Comparison of ENCODE assay signal across 25 mouse cellular contexts in the genomic region with DNA sequence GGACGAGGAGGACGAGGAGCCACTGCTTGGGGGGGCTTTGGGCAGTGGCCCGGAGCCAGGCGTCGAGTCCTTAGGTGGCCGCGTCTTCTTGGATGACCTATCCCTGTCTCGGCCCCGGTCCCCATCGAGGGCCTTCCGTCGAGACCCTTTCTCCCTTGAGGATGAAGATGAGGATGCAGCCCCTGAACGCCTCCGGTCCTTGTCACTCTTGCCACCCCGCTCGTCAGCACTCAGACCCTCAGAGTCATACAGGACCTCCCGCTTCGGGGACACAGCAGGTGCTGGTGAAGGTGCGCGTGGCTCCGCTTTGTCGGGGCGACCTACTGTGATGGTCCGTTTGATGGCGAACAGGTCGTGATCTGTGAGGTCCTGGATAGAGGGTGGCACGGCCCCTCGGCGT. TPM values are rescaled to one million over a fixed set of nuclear protein-coding genes. Genes with fewer than 3 reads are reported as not detected.
A peak's percentile ranks its signal among the peaks of the same experiment; 100 is the strongest.
DNase-seq lines count a peak whose midpoint lies in the region; ATAC-seq and TF ChIP-seq lines count a peak whose summit lies in the region.
"Had no signal": no experiment of that assay in that cellular context is flagged by ENCODE, and none has a peak within 500 bp of the region (broad histone marks: within the 10 kb centered on the region; RNA-seq: fewer than 3 reads in every experiment).

No protein-coding gene starts in this region.

- H3K4me2 ChIP-seq in midbrain, embryonic 11.5 days: no peak overlapping the region
- H3K4me2 ChIP-seq: embryonic facial prominence, embryonic 12.5 days; embryonic facial prominence, embryonic 15.5 days; heart, embryonic 13.5 days; intestine, embryonic 15.5 days had no signal

- no peak overlapping the region for H3K9ac ChIP-seq in midbrain, embryonic 11.5 days (ENCODE audit: low read length)
- H3K9ac ChIP-seq: embryonic facial prominence, embryonic 12.5 days; embryonic facial prominence, embryonic 15.5 days; forebrain, postnatal 0 days; heart, embryonic 13.5 days; intestine, embryonic 15.5 days had no signal

- peak; percentile 42 for DNase-seq in cerebellum, adult 9-11 months
- DNase-seq in cerebellum, adult 2 months: no peak
- no peak for DNase-seq in midbrain, embryonic 10.5 days (ENCODE audit: low spot score)
- DNase-seq in midbrain, embryonic 11.5 days (ENCODE audit: low spot score, missing footprints): no peak
- no peak for DNase-seq in embryonic facial prominence, embryonic 10.5 days (ENCODE audit: low spot score)
- DNase-seq: adrenal gland, adult 8-10 months; adrenal gland, postnatal 25 days; B cell, adult 2 months; cerebellum, postnatal 14 days; forebrain, postnatal 0 days; gastrocnemius, adult 2 months; gastrocnemius, postnatal 14 days; heart, adult 18-20 months; heart, postnatal 14 days; heart, postnatal 4 days had no signal

- peaks cover 100% of the 10 kb centered on the region for H3K36me3 ChIP-seq in midbrain, embryonic 10.5 days
- peaks cover 62% of the 10 kb centered on the region for H3K36me3 ChIP-seq in midbrain, embryonic 11.5 days (ENCODE audit: control insufficient read depth, insufficient read depth, low read length)
- H3K36me3 ChIP-seq in E14TG2a.4 (ENCODE audit: insufficient read depth, low read length): peaks cover 98% of the 10 kb centered on the region
- peaks cover 100% of the 10 kb centered on the region for H3K36me3 ChIP-seq in embryonic facial prominence, embryonic 10.5 days (replicated peaks)

- ATAC-seq in midbrain, embryonic 11.5 days (ENCODE audit: low FRiP score): no peak
- ATAC-seq in megakaryocyte, adult 5-6 weeks (ENCODE audit: poor library complexity, severe bottlenecking): no peak
- ATAC-seq: activated CD4-positive, CD25-positive, alpha-beta regulatory T cell, adult 4 months; forebrain, embryonic 14.5 days; forebrain, postnatal 0 days; hindbrain, embryonic 16.5 days had no signal

- no peak for TF ChIP-seq CTCF in cerebellum, adult 2 months (IDR thresholded peaks at IDR 0.05; ENCODE audit: borderline replicate concordance, insufficient read depth, low read depth, low read length)
- no peak for TF ChIP-seq CTCF in E14TG2a.4 (conservative IDR thresholded peaks at IDR 0.05; ENCODE audit: low read length)

- H3K27ac ChIP-seq in cerebellum, adult 2 months (ENCODE audit: insufficient read depth, low read length): no peak overlapping the region
- no peak overlapping the region for H3K27ac ChIP-seq in midbrain, embryonic 10.5 days (replicated peaks)
- H3K27ac ChIP-seq in midbrain, embryonic 11.5 days (ENCODE audit: low read depth, low read length): no peak overlapping the region
- H3K27ac ChIP-seq in embryonic facial prominence, embryonic 10.5 days (replicated peaks): no peak overlapping the region
- H3K27ac ChIP-seq: embryonic facial prominence, embryonic 12.5 days; embryonic facial prominence, embryonic 15.5 days; gastrocnemius, adult 2 months; heart, embryonic 13.5 days; intestine, embryonic 15.5 days had no signal

- no peak for TF ChIP-seq POLR2A in cerebellum, adult 2 months (IDR thresholded peaks at IDR 0.05; ENCODE audit: borderline replicate concordance, insufficient read depth, low read length)

- no peaks in the 10 kb centered on the region for H3K27me3 ChIP-seq in cerebellum, adult 2 months (ENCODE audit: control insufficient read depth, insufficient read depth, low read length)
- H3K27me3 ChIP-seq in midbrain, embryonic 10.5 days (ENCODE audit: low read depth, poor library complexity, severe bottlenecking): no peaks in the 10 kb centered on the region
- H3K27me3 ChIP-seq in midbrain, embryonic 11.5 days (ENCODE audit: control insufficient read depth, insufficient read depth, low read length): no peaks in the 10 kb centered on the region
- peaks cover 3% of the 10 kb centered on the region; the same call in 1 of the 2 replicates for H3K27me3 ChIP-seq in E14TG2a.4 (ENCODE audit: insufficient read depth, low read length)
- H3K27me3 ChIP-seq in embryonic facial prominence, embryonic 10.5 days (replicated peaks; ENCODE audit: low read depth, poor library complexity, severe bottlenecking): no peaks in the 10 kb centered on the region
- H3K27me3 ChIP-seq: CH12.LX; embryonic facial prominence, embryonic 12.5 days; embryonic facial prominence, embryonic 15.5 days; heart, embryonic 13.5 days; intestine, embryonic 15.5 days had no signal

- no peaks in the 10 kb centered on the region for H3K9me3 ChIP-seq in midbrain, embryonic 10.5 days (replicated peaks)
- H3K9me3 ChIP-seq in midbrain, embryonic 11.5 days (ENCODE audit: control insufficient read depth, low read length): no peaks in the 10 kb centered on the region
- H3K9me3 ChIP-seq in E14TG2a.4 (ENCODE audit: low read length): no peaks in the 10 kb centered on the region
- H3K9me3 ChIP-seq in embryonic facial prominence, embryonic 10.5 days: no peaks in the 10 kb centered on the region
- H3K9me3 ChIP-seq: embryonic facial prominence, embryonic 12.5 days; embryonic facial prominence, embryonic 15.5 days; heart, embryonic 13.5 days; intestine, embryonic 15.5 days had no signal

- peaks cover 5% of the 10 kb centered on the region for H3K4me1 ChIP-seq in cerebellum, adult 2 months (ENCODE audit: control insufficient read depth, insufficient read depth, low read length)
- no peaks in the 10 kb centered on the region for H3K4me1 ChIP-seq in midbrain, embryonic 10.5 days
- H3K4me1 ChIP-seq in midbrain, embryonic 11.5 days (ENCODE audit: control insufficient read depth, insufficient read depth, low read length): no peaks in the 10 kb centered on the region
- peaks cover 66% of the 10 kb centered on the region for H3K4me1 ChIP-seq in E14TG2a.4 (replicated peaks; ENCODE audit: low read depth, low read length)
- H3K4me1 ChIP-seq in embryonic facial prominence, embryonic 10.5 days: 0 out of 2 replicates have a peak, but pooled peaks cover 3% of the 10 kb centered on the region
- H3K4me1 ChIP-seq: embryonic facial prominence, embryonic 12.5 days; embryonic facial prominence, embryonic 15.5 days; intestine, embryonic 15.5 days had no signal

- H3K4me3 ChIP-seq in cerebellum, adult 2 months (replicated peaks; ENCODE audit: insufficient read depth, low read depth, low read length): no peak overlapping the region
- peak overlapping the region; percentile 19; the same call in 1 of the 2 replicates for H3K4me3 ChIP-seq in midbrain, embryonic 10.5 days
- no peak overlapping the region for H3K4me3 ChIP-seq in midbrain, embryonic 11.5 days (ENCODE audit: low read depth, low read length)
- peak overlapping the region; percentile 67 for H3K4me3 ChIP-seq in E14TG2a.4 (replicated peaks; ENCODE audit: low read length)
- H3K4me3 ChIP-seq in embryonic facial prominence, embryonic 10.5 days: peak overlapping the region; percentile 23; the same call in 1 of the 2 replicates
- H3K4me3 ChIP-seq: embryonic facial prominence, embryonic 12.5 days; embryonic facial prominence, embryonic 15.5 days; gastrocnemius, adult 2 months; heart, embryonic 13.5 days; intestine, embryonic 15.5 days had no signal

- 91% methylated on average over 29 of the region's 29 CpGs for WGBS in cerebellum, adult 2 months
- WGBS in midbrain, embryonic 10.5 days: 95% methylated on average over 29 of the region's 29 CpGs
- WGBS in midbrain, embryonic 11.5 days: 95% methylated on average over 29 of the region's 29 CpGs
- WGBS in embryonic facial prominence, embryonic 10.5 days: 96% methylated on average over 29 of the region's 29 CpGs

RNA-seq across cellular contexts. Expression of a gene that starts 8.6 kb away (rescaled TPM):
- 6.0 and 6.4 TPM in 2 replicates for polyA plus RNA-seq in cerebellum, adult 2 months (2012; rRNA removed)
- 77.4 and 78.4 TPM in 2 replicates for polyA plus RNA-seq in midbrain, embryonic 10.5 days (2016; fragmentation: Nextera tagmentation; extraction: Ambion mirVana)
- polyA plus RNA-seq in midbrain, embryonic 11.5 days (2014; fragmentation: Nextera tagmentation; extraction: Ambion mirVana): 56.0 and 62.2 TPM in 2 replicates
- 87.0 and 90.7 TPM in 2 replicates for polyA plus RNA-seq in embryonic facial prominence, embryonic 10.5 days (2016; fragmentation: Nextera tagmentation; extraction: Ambion mirVana)
- 16.8 and 18.7 TPM in 2 replicates for total RNA-seq in megakaryocyte, adult 5-6 weeks (2015)
- 14.1 and 17.7 TPM in 2 replicates for total RNA-seq in megakaryocyte, adult 5-6 weeks (2017)

RNA-seq across cellular contexts. Expression of a gene that starts 9.0 kb away (rescaled TPM):
- polyA plus RNA-seq in cerebellum, adult 2 months (2012; rRNA removed): 115 and 120 TPM in 2 replicates
- polyA plus RNA-seq in midbrain, embryonic 10.5 days (2016; fragmentation: Nextera tagmentation; extraction: Ambion mirVana): 39.6 and 44.8 TPM in 2 replicates
- 43.6 and 44.4 TPM in 2 replicates for polyA plus RNA-seq in midbrain, embryonic 11.5 days (2014; fragmentation: Nextera tagmentation; extraction: Ambion mirVana)
- polyA plus RNA-seq in embryonic facial prominence, embryonic 10.5 days (2016; fragmentation: Nextera tagmentation; extraction: Ambion mirVana): 46.2 and 47.9 TPM in 2 replicates
- total RNA-seq in megakaryocyte, adult 5-6 weeks (2015): 22.2 and 23.0 TPM in 2 replicates
- total RNA-seq in megakaryocyte, adult 5-6 weeks (2017): 9.6 and 12.2 TPM in 2 replicates

RNA-seq across cellular contexts. Expression of a gene that starts 9.7 kb away (rescaled TPM):
- polyA plus RNA-seq in cerebellum, adult 2 months (2012; rRNA removed): 126 and 130 TPM in 2 replicates
- 69.5 and 71.2 TPM in 2 replicates for polyA plus RNA-seq in midbrain, embryonic 10.5 days (2016; fragmentation: Nextera tagmentation; extraction: Ambion mirVana)
- polyA plus RNA-seq in midbrain, embryonic 11.5 days (2014; fragmentation: Nextera tagmentation; extraction: Ambion mirVana): 55.6 and 65.9 TPM in 2 replicates
- 70.3 and 77.5 TPM in 2 replicates for polyA plus RNA-seq in embryonic facial prominence, embryonic 10.5 days (2016; fragmentation: Nextera tagmentation; extraction: Ambion mirVana)
- 60.8 and 76.8 TPM in 2 replicates for total RNA-seq in megakaryocyte, adult 5-6 weeks (2015)
- 84.8 and 89.4 TPM in 2 replicates for total RNA-seq in megakaryocyte, adult 5-6 weeks (2017)

RNA-seq across cellular contexts. Expression of a gene that starts 10.6 kb away (rescaled TPM):
- 29.7 and 29.9 TPM in 2 replicates for polyA plus RNA-seq in cerebellum, adult 2 months (2012; rRNA removed)
- 22.0 and 23.6 TPM in 2 replicates for polyA plus RNA-seq in midbrain, embryonic 10.5 days (2016; fragmentation: Nextera tagmentation; extraction: Ambion mirVana)
- polyA plus RNA-seq in midbrain, embryonic 11.5 days (2014; fragmentation: Nextera tagmentation; extraction: Ambion mirVana): 18.6 and 22.2 TPM in 2 replicates
- 18.8 and 20.3 TPM in 2 replicates for polyA plus RNA-seq in embryonic facial prominence, embryonic 10.5 days (2016; fragmentation: Nextera tagmentation; extraction: Ambion mirVana)
- 77.1 and 78.6 TPM in 2 replicates for total RNA-seq in megakaryocyte, adult 5-6 weeks (2015)
- 12.7 and 14.1 TPM in 2 replicates for total RNA-seq in megakaryocyte, adult 5-6 weeks (2017)

RNA-seq across cellular contexts. Expression of a gene that starts 20.8 kb away (rescaled TPM):
- polyA plus RNA-seq in cerebellum, adult 2 months (2012; rRNA removed): 225 and 227 TPM in 2 replicates
- polyA plus RNA-seq in midbrain, embryonic 10.5 days (2016; fragmentation: Nextera tagmentation; extraction: Ambion mirVana): 908 and 945 TPM in 2 replicates
- 276 and 281 TPM in 2 replicates for polyA plus RNA-seq in midbrain, embryonic 11.5 days (2014; fragmentation: Nextera tagmentation; extraction: Ambion mirVana)
- polyA plus RNA-seq in embryonic facial prominence, embryonic 10.5 days (2016; fragmentation: Nextera tagmentation; extraction: Ambion mirVana): 968 and 991 TPM in 2 replicates
- total RNA-seq in megakaryocyte, adult 5-6 weeks (2015): 48.4 and 55.7 TPM in 2 replicates
- 40.0 and 42.9 TPM in 2 replicates for total RNA-seq in megakaryocyte, adult 5-6 weeks (2017)

Comparison
In these comparisons a context has a peak if more than half of its experiments do, and no peak if none do; other contexts are left out.
1. H3K4me3 ChIP-seq: peak in midbrain, embryonic 10.5 days (single experiment), E14TG2a.4 (single experiment) and embryonic facial prominence, embryonic 10.5 days (single experiment); none in cerebellum, adult 2 months (single experiment) and midbrain, embryonic 11.5 days (single experiment).